Mouse (Mus musculus) liver, embryonic 11.5 days (tissue): ENCODE results near the gene Aldh3b2. TPM values are rescaled to one million over a fixed set of nuclear protein-coding genes. Genes with fewer than 3 reads are reported as not detected.

Experiments
- ATAC-seq: fragments of 200-750 bp; cut with Nextera tagmentation; replicated peaks from 2 replicates; pipeline ENCODE4 v1.8.0; 2017; ENCODE audit warnings: moderate number of reproducible peaks, mild to moderate bottlenecking, moderate TSS enrichment, moderate library complexity; ENCODE audit not compliant: low FRiP score
- DNase-seq: peaks from one replicate; pipeline ENCODE4 v3.0.0-alpha.2; 2017; ENCODE audit warnings: low spot score
- H3K27ac ChIP-seq: fragments of 300-500 bp; sonication (generic); 2 replicates; pipeline ENCODE4 v1.5.1; 2014; ENCODE audit warnings: mild to moderate bottlenecking, low read depth, low read length, control low read depth
- H3K27me3 ChIP-seq: fragments of 300-500 bp; sonication (generic); replicated peaks from 2 replicates; pipeline ENCODE4 v1.6.1; 2014; ENCODE audit warnings: low read length, mixed read lengths; ENCODE audit not compliant: control insufficient read depth, insufficient read depth
- H3K36me3 ChIP-seq: fragments of 300-500 bp; sonication (generic); 2 replicates; pipeline ENCODE4 v1.6.1; 2014; ENCODE audit warnings: mild to moderate bottlenecking, low read length, moderate library complexity, mixed read lengths; ENCODE audit not compliant: control insufficient read depth, insufficient read depth
- H3K4me1 ChIP-seq: fragments of 300-500 bp; sonication (generic); replicated peaks from 2 replicates; pipeline ENCODE4 v1.6.1; 2014; ENCODE audit warnings: low read length, mixed read lengths; ENCODE audit not compliant: control insufficient read depth, insufficient read depth
- H3K4me2 ChIP-seq: fragments of 300-500 bp; sonication (generic); 2 replicates; pipeline ENCODE4 v1.6.1; 2014; ENCODE audit warnings: mild to moderate bottlenecking, control low read depth, moderate library complexity
- H3K4me3 ChIP-seq: fragments of 300-500 bp; sonication (generic); 2 replicates; pipeline ENCODE4 v1.5.1; 2014; ENCODE audit warnings: low read depth, low read length, control low read depth
- H3K9ac ChIP-seq: fragments of 300-500 bp; sonication (generic); 2 replicates; pipeline ENCODE4 v1.6.1; 2014; ENCODE audit warnings: low read depth, low read length, control low read depth
- H3K9me3 ChIP-seq: fragments of 300-500 bp; sonication (generic); 2 replicates; pipeline ENCODE4 v1.6.1; 2016; ENCODE audit warnings: low read length, inconsistent platforms, mixed read lengths; ENCODE audit not compliant: control insufficient read depth
- WGBS: fragments of 180-500 bp; shearing (Covaris S2); extraction: QIAGEN DNeasy Blood & Tissue Kit; methylation state at CpG from one replicate; pipeline ENCODE4 v1.1.7; 2014; 5-methylcytosine and 5-hydroxymethylcytosine counted together
- polyA plus RNA-seq: library from polyadenylated mRNA; unstranded; fragments of >200 nt; fragmentation: Nextera tagmentation; extraction: Ambion mirVana; gene quantifications from 2 replicates; pipeline ENCODE4 v1.2.1, GENCODE M21; 2014

Gene Aldh3b2
- polyA plus RNA-seq, 1 experiment from 2014 or later = 0.70 TPM

DNA sequence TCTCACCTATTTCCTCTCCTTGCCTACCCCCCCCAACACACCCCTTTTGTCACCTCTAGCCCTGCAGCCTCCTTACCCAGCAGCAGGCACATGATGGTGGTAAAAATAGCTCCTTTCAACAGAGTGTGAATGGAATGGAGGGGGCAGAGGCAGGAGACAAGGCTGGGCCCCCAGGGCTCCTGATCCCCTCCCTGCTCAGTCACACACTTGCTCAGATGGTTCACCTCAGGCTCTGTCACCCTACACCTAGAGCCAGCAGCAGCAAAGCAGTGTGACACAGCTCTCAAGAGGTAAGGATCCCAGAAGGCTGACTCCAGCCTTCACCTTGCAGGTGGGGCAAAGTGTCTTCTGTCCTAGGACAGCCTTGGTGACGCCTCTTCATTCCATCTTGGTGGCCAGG lies 31.0 kb downstream of the Aldh3b2 start, which contains the start of gene Doc2g:
Gene Doc2g, plus strand, starts transcription at position 202 of the 400 bp plus-strand sequence.
- peaks cover 23% of the 10 kb centered on the region for H3K36me3 ChIP-seq
- WGBS = 61% methylated on average over 1 of the region's 1 CpGs
- H3K9ac ChIP-seq = no peak within 1 kb of the TSS; the same call in 1 of the 2 replicates
- H3K9me3 ChIP-seq = no peaks in the 10 kb centered on the region
- ATAC-seq (no peak), DNase-seq (no peak)
- no peak within 1 kb of the TSS for H3K4me3 ChIP-seq
- H3K27me3 ChIP-seq = no peaks in the 10 kb centered on the region; the same call in 1 of the 2 replicates
- H3K27ac ChIP-seq = no peak within 1 kb of the TSS
- no peak within 1 kb of the TSS for H3K4me2 ChIP-seq
- H3K4me1 ChIP-seq = peaks cover 13% of the 10 kb centered on the region

DNA sequence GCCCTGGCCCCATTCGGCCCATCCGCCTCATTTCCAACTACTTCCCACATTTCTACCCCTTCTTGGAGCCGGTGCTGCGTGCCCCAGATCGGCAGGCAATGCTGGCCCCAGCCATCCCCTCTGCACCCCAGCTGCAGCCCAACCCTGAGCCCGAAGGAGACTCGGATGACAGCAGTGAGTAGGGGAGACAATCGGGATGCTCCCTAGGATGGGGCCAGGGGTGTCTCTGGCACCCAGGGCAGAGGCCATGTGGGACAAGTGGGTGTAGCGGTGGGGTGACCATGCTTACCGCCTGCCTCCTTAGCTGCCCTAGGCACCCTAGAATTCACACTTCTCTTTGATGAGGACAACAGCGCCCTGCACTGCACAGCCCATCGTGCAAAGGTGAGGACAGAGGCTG lies 31.5 kb downstream of the Aldh3b2 start:
- Histone ChIP-seq H3K9me3 (no peaks in the 10 kb centered on the region), H3K27ac (no peak overlapping the region), H3K27me3 (no peaks in the 10 kb centered on the region; the same call in 1 of the 2 replicates), H3K4me3 (no peak overlapping the region), H3K4me2 (no peak overlapping the region), H3K36me3 (peaks cover 27% of the 10 kb centered on the region), H3K4me1 (peaks cover 13% of the 10 kb centered on the region), H3K9ac (no peak overlapping the region)
- WGBS = 75% methylated on average over 12 of the region's 12 CpGs
- no peak for DNase-seq
- ATAC-seq = no peak

DNA sequence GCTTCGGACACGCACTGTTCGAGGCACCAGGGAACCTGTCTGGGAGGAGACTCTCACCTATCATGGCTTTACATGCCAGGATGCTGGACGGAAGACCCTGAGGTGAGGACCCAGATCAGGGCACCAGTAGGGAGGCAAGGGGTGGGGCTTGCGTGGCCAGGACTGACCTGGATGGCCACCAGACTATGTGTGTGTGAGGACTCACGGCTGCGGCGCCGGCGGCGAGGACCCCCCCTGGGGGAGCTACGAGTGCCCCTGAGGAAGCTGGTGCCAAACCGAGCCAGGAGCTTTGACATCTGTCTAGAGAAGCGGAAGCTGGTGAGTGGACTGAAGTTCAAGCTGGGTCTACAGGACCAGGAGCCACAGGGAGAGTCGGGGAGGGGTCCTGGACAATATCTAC lies 32.2 kb downstream of the Aldh3b2 start:
- ATAC-seq (no peak), DNase-seq (no peak)
- Histone ChIP-seq H3K4me2 (no peak overlapping the region), H3K27ac (no peak overlapping the region), H3K4me3 (no peak overlapping the region), H3K4me1 (peaks cover 10% of the 10 kb centered on the region), H3K9ac (no peak overlapping the region), H3K36me3 (peaks cover 33% of the 10 kb centered on the region), H3K9me3 (no peaks in the 10 kb centered on the region), H3K27me3 (no peaks in the 10 kb centered on the region; the same call in 1 of the 2 replicates)
- WGBS = 85% methylated on average over 15 of the region's 15 CpGs

DNA sequence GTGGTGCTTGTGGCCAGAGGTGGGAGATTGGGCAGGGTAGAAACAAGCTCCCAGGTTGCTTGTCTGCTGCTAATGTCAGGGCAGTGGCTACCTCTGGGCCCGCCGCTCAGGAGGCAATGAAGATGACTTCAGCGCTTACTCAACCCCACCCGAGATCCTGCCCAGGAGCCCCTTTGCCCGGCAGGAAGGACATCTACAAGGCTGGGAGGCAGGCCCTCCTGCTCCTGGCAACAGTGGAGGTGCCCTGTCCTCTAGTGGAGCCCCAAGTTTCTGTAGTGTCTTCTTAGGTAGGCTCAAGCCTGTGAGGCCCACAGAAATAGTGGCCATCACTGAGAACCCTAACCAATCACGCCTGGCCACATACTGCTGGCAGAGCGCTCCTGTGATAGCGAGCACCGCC lies 33.0 kb downstream of the Aldh3b2 start:
- Histone ChIP-seq H3K36me3 (peaks cover 39% of the 10 kb centered on the region), H3K27ac (no peak overlapping the region), H3K4me2 (no peak overlapping the region), H3K4me3 (no peak overlapping the region), H3K4me1 (peaks cover 5% of the 10 kb centered on the region), H3K9me3 (no peaks in the 10 kb centered on the region), H3K27me3 (no peaks in the 10 kb centered on the region; the same call in 1 of the 2 replicates), H3K9ac (no peak overlapping the region)
- DNase-seq = no peak
- no peak for ATAC-seq
- 90% methylated on average over 9 of the region's 9 CpGs for WGBS

DNA sequence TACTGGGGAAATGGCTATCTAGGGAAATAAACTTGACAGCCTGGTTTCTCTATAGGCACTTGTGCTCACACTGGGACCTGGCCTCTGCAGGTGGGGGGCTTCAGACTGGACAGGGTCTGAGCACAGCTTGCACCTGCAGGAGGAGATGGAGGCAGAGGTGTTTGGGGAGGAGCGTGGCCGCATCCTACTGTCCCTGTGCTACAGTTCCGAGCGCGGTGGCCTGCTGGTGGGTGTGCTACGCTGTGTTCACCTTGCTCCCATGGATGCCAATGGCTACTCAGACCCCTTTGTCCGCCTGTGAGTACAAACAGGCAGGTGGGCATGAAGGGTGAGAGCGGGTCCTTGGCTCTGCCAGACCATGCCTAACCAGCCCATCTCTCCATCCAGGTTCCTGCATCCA lies 33.8 kb downstream of the Aldh3b2 start:
- H3K27me3 ChIP-seq = no peaks in the 10 kb centered on the region; the same call in 1 of the 2 replicates
- H3K9me3 ChIP-seq = no peaks in the 10 kb centered on the region
- ATAC-seq (no peak), DNase-seq (no peak)
- H3K4me1 ChIP-seq = peaks cover 5% of the 10 kb centered on the region
- WGBS = 96% methylated on average over 8 of the region's 8 CpGs
- no peak overlapping the region for H3K4me2 ChIP-seq
- H3K36me3 ChIP-seq = peaks cover 39% of the 10 kb centered on the region
- H3K9ac ChIP-seq = no peak overlapping the region
- no peak overlapping the region for H3K27ac ChIP-seq
- H3K4me3 ChIP-seq = no peak overlapping the region

DNA sequence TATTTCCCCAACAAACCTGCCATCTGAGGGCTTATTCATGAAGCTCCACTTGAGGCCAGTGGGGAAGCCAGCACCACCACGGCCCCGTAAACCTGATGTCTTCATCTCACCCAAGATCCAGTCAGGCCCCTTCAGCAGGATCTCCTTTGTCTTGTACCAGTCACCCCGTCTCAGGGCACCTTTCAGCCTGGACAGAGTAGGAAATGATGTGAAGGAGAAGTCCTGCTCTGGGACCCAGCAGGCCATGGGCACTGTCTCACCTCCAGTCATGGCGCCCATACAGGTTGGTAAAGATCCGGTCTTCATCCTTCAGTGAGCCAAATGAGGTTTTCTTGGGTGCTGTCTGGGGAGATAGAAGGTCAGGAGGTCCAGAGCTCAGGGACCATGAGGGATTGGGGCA lies 39.0 kb downstream of the Aldh3b2 start:
- H3K27ac ChIP-seq = no peak overlapping the region
- no peaks in the 10 kb centered on the region for H3K9me3 ChIP-seq
- no peak overlapping the region for H3K9ac ChIP-seq
- peaks cover 35% of the 10 kb centered on the region for H3K36me3 ChIP-seq
- H3K4me3 ChIP-seq = peak overlapping the region; percentile 89; the same call in 1 of the 2 replicates
- H3K4me1 ChIP-seq = peaks cover 23% of the 10 kb centered on the region
- ATAC-seq (no peak), DNase-seq (no peak)
- 90% methylated on average over 5 of the region's 5 CpGs for WGBS
- H3K27me3 ChIP-seq = no peaks in the 10 kb centered on the region
- peak overlapping the region; percentile 90 for H3K4me2 ChIP-seq

DNA sequence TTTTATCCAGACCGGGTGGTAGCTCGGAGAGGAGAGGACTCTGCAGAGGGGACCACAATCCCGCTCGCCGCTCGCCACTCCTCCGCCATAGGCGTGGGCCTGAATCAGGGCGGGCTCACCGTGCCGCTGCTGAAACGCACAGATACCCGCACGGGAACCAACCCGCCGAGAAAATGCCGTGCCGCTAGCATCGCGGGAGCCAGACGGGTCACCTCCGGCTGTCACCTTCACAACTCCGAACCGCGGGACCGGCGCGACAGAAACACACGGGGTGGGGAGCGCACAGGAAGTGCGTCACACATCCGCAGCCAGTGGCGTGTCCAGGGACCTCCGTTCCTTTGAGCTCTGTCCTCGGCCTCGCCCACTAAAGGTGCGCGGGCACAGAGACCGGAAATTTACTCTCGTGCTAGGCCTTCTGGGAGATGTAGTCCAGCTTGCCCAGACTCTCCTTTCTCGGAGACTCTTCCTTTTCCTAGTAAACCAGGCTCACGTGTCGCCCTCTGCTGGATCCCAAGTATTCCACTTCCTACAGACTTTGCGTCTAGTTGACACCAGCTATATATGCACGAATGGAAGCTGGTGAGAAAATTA lies 40.4 kb downstream of the Aldh3b2 start, which contains the start of gene Ndufv1:
Gene Ndufv1, minus strand, starts transcription at position 375 of the 591 bp plus-strand sequence.
- Histone ChIP-seq H3K9ac (peak within 1 kb of the TSS; percentile 90), H3K4me3 (peak within 1 kb of the TSS; percentile 89), H3K36me3 (peaks cover 22% of the 10 kb centered on the region), H3K27ac (peak within 1 kb of the TSS; percentile 82), H3K9me3 (no peaks in the 10 kb centered on the region), H3K4me2 (peak within 1 kb of the TSS; percentile 90), H3K4me1 (peaks cover 27% of the 10 kb centered on the region), H3K27me3 (no peaks in the 10 kb centered on the region)
- 0% methylated on average over 45 of the region's 45 CpGs for WGBS
- ATAC-seq = peak; percentile 97
- DNase-seq = peak; percentile 96

DNA sequence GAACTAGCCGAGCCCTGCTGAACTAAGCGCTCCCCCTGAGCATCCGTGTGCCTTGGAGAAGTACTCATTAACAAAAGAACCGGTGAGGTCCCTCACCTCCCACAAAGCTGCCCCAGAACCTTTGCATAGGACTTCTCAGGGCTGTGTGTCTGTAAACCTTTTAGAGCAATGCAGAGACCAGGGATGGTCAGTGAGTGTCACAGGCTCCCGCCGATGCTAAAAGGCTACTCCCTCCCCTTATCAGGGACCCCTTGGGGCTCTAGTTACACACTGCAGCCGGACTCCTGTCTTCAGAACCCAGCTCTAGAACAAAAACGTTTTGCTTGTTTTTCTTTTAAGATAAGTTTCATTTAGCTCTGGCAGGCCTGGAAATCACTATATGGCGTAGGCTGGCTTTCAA lies 40.9 kb downstream of the Aldh3b2 start:
- ATAC-seq (peak; percentile 53), DNase-seq (no peak)
- Histone ChIP-seq H3K9ac (peak overlapping the region; percentile 71), H3K4me1 (peaks cover 27% of the 10 kb centered on the region), H3K36me3 (peaks cover 17% of the 10 kb centered on the region), H3K27me3 (no peaks in the 10 kb centered on the region), H3K4me2 (peak overlapping the region; percentile 83), H3K9me3 (no peaks in the 10 kb centered on the region), H3K27ac (peak overlapping the region; percentile 82), H3K4me3 (peak overlapping the region; percentile 89)
- 12% methylated on average over 9 of the region's 9 CpGs for WGBS

DNA sequence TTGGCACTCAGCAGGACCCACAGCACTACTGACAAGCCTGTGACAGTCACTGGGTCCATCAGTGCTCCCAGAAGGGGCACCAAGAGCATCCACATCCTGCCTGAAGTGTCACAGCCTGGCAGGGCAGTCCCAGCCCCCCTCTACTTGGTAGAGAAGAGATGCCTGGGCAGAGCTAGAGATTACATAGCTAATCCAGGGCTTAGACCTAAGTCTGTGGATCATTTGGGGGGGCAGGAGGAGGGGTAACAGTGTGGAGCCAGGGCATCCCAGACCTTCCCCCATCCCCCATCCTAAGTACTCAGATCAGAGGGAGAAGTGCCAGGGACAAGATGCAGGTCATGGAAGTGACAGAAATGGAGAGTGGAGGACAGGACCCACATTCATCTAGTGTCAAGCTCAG lies 42.7 kb downstream of the Aldh3b2 start:
- Histone ChIP-seq H3K4me2 (no peak overlapping the region), H3K4me3 (no peak overlapping the region), H3K4me1 (peaks cover 31% of the 10 kb centered on the region), H3K27ac (peak overlapping the region; percentile 76), H3K9ac (0 out of 2 replicates have a peak overlapping the region, but pooled peaks have one; percentile 13), H3K36me3 (peaks cover 2% of the 10 kb centered on the region; the same call in 1 of the 2 replicates), H3K9me3 (no peaks in the 10 kb centered on the region), H3K27me3 (no peaks in the 10 kb centered on the region)
- ATAC-seq (no peak), DNase-seq (no peak)
